Mouse (Mus musculus) lung, postnatal 0 days (tissue): ENCODE results near the gene Mxd1. TPM values are rescaled to one million over a fixed set of nuclear protein-coding genes. Genes with fewer than 3 reads are reported as not detected.

Source experiments
- ATAC-seq: fragments of 200-750 bp; cut with Nextera tagmentation; 2 replicates; pipeline ENCODE4 v1.8.0; 2017; ENCODE audit warnings: moderate library complexity
- DNase-seq: peaks from one replicate; pipeline ENCODE4 v3.0.0-alpha.2; 2016; ENCODE audit warnings: low spot score
- H3K27ac ChIP-seq: fragments of 300-500 bp; sonication (generic); 2 replicates; pipeline ENCODE4 v1.5.1; 2014; ENCODE audit warnings: antibody characterized with exemption, mild to moderate bottlenecking, low read length, mixed read lengths
- H3K27me3 ChIP-seq: fragments of 300-500 bp; sonication (generic); replicated peaks from 2 replicates; pipeline ENCODE4 v1.6.1; 2014; ENCODE audit warnings: low read length, mixed read lengths; ENCODE audit not compliant: insufficient read depth
- H3K36me3 ChIP-seq: fragments of 300-500 bp; sonication (generic); 2 replicates; pipeline ENCODE4 v1.6.1; 2014; ENCODE audit warnings: low read length, mixed read lengths; ENCODE audit not compliant: insufficient read depth
- H3K4me1 ChIP-seq: fragments of 300-500 bp; sonication (generic); 2 replicates; pipeline ENCODE4 v1.6.1; 2014; ENCODE audit warnings: antibody characterized with exemption, low read depth, low read length, mixed read lengths; ENCODE audit not compliant: insufficient read depth
- H3K4me2 ChIP-seq: fragments of 300-500 bp; sonication (generic); replicated peaks from 2 replicates; pipeline ENCODE4 v1.6.1; 2014; ENCODE audit warnings: low read depth, mild to moderate bottlenecking, low read length, moderate library complexity, mixed read lengths
- H3K4me3 ChIP-seq: fragments of 300-500 bp; sonication (generic); 2 replicates; pipeline ENCODE4 v1.5.1; 2014; ENCODE audit warnings: low read depth, low read length
- H3K9ac ChIP-seq: fragments of 300-500 bp; sonication (generic); replicated peaks from 2 replicates; pipeline ENCODE4 v1.6.1; 2014; ENCODE audit warnings: low read depth, mild to moderate bottlenecking
- H3K9me3 ChIP-seq: fragments of 300-500 bp; sonication (generic); 2 replicates; pipeline ENCODE4 v1.6.1; 2016; ENCODE audit warnings: low read length, mixed read lengths
- CTCF ChIP-seq: IDR thresholded peaks from 2 replicates; pipeline ENCODE4 v1.5.1; 2016; ENCODE audit warnings: antibody characterized with exemption, mild to moderate bottlenecking
- EP300 ChIP-seq: IDR thresholded peaks from 2 replicates; pipeline ENCODE4 v1.6.1; 2016; ENCODE audit warnings: antibody characterized with exemption, mild to moderate bottlenecking, control low read depth
- WGBS: fragments of 180-500 bp; shearing (Covaris S2); extraction: QIAGEN DNeasy Blood & Tissue Kit; methylation state at CpG from one replicate; pipeline ENCODE4 v1.1.7; 2014; 5-methylcytosine and 5-hydroxymethylcytosine counted together
- polyA plus RNA-seq: library from polyadenylated mRNA; unstranded; fragments of >200 nt; fragmentation: Nextera tagmentation; extraction: Ambion mirVana; gene quantifications from 2 replicates; pipeline ENCODE4 v1.2.1, GENCODE M21; 2015

The Mxd1 gene
- polyA plus RNA-seq, 1 experiment from 2014 or later, result 16.4 TPM

DNA sequence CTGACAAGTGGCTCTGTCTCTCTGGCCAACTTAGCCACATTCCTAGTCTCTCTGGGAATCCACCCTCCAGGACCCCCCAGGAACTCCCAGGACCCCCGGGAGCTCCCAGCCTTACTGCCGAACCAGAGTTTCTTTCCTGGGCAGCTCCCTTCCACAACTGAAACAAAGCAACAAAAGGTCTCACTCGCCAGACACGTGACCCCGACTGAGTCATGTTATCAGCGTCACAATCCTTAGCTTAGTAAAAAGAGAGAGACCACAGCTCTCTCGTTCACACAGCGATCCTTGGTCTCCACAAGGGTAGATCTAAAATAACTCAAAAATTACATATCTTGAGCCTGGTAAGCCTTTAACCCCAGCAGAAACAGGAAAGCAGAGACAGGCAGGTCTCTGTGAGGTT, 27.2 kb downstream of the Mxd1 start:
- TF ChIP-seq CTCF (no peak), EP300 (no peak)
- Histone ChIP-seq H3K4me1 (no peaks in the 10 kb centered on the region), H3K27ac (no peak overlapping the region), H3K4me3 (no peak overlapping the region), H3K36me3 (no peaks in the 10 kb centered on the region), H3K4me2 (no peak overlapping the region), H3K9me3 (no peaks in the 10 kb centered on the region), H3K27me3 (no peaks in the 10 kb centered on the region), H3K9ac (no peak overlapping the region)
- 62% methylated on average over 8 of the region's 8 CpGs for WGBS
- DNase-seq (no peak), ATAC-seq (no peak)

DNA sequence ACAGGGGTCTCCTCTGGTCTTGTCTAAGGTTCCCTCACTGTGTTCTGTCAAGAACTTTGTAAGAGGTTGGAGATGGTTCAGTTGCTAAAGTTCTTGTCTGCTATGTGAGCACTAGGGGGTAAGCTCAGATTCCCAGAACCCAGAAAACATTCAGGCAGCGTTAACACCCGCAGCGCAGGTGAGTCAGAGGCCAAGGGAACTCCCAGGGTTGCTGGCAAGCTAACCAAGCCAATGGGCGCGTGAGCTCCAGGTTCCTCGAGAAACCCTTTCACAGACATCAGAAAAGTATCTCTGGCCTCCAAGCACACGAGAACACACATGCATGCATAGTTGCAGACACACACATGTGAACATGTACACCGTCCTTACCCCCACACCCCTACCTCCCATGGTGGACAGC, 28.2 kb downstream of the Mxd1 start:
- H3K9me3 ChIP-seq, result no peaks in the 10 kb centered on the region
- TF ChIP-seq CTCF (no peak), EP300 (no peak)
- H3K4me3 ChIP-seq, result no peak overlapping the region
- no peaks in the 10 kb centered on the region for H3K36me3 ChIP-seq
- no peak overlapping the region for H3K27ac ChIP-seq
- H3K9ac ChIP-seq, result no peak overlapping the region
- no peaks in the 10 kb centered on the region for H3K27me3 ChIP-seq
- H3K4me2 ChIP-seq, result no peak overlapping the region
- no peaks in the 10 kb centered on the region for H3K4me1 ChIP-seq
- ATAC-seq (no peak), DNase-seq (no peak)
- WGBS, result 81% methylated on average over 8 of the region's 8 CpGs

DNA sequence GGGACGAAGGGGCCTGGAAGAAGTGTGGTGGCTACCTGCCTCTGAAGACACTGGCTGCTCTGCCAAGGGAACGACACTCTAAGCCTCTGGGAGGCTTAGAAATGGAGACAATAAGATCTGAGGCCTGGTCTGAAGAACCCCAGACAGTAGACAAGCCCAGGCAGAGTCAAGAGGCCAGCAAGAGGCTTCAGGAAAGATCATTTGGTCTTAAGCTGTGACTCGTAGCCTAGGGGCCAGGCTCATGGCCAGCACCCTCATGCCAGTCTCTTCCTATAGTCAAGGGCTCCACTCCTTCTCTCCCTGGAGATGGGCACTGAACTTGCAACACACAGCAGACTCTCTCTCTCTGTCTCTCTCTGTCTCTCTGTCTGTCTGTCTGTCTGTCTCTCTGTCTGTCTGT, 28.8 kb downstream of the Mxd1 start:
- no peak overlapping the region for H3K27ac ChIP-seq
- no peaks in the 10 kb centered on the region for H3K9me3 ChIP-seq
- H3K36me3 ChIP-seq, result no peaks in the 10 kb centered on the region
- TF ChIP-seq EP300 (no peak), CTCF (no peak)
- no peaks in the 10 kb centered on the region for H3K4me1 ChIP-seq
- H3K27me3 ChIP-seq, result no peaks in the 10 kb centered on the region
- DNase-seq (no peak), ATAC-seq (no peak)
- no peak overlapping the region for H3K9ac ChIP-seq
- H3K4me3 ChIP-seq, result no peak overlapping the region
- H3K4me2 ChIP-seq, result no peak overlapping the region
- WGBS, result 84% methylated on average over 3 of the region's 3 CpGs

DNA sequence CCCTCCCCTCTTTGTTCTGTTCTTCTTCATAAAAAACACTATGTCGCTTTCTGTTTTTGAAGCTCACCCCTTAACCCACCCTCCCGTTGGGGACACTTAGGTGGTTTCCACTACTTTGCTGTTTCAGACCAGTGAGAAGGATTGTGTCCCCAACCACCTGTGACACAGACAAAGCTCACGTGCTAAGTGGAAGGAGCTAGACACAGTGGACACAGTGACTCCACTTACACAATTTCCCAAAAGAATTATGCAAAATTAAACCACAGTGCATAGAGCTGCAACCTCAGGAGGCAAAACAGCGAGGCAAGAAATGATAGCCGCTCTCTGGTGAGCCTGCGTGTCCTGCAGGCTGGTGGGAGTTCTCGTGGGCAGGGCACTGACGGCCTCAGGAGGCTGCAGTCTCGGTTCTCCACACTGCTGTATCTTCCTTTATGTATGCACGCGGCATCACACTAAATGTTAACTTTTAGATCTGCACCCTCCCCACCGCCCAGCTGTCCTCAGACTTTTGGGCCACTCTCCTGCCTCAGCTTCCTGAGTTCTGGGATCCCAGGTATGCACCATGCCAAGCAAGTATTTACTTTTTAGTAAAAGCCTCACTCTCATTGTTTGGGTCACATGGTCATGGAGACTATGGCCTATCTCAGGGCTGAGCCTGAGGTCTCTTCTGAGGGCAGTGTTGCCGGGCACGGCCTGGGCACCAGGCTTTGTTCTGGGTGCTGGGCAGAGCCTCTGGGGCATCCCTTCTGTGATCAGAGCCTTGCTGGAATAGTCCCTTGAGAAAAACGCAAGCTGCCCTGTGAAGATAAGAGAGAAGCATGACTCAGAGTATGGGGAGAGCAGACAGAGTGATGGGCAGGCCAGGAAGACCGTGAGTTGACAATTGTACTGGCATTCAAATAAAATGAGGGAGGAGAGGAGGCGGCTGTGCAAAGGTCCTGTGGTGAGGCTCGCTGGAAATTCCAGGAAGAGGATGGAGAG, 29.5 kb downstream of the Mxd1 start:
- ATAC-seq (peak; percentile 30), DNase-seq (peak; percentile 35)
- H3K4me2 ChIP-seq, result no peak overlapping the region
- no peak overlapping the region for H3K4me3 ChIP-seq
- H3K27me3 ChIP-seq, result no peaks in the 10 kb centered on the region
- H3K9me3 ChIP-seq, result no peaks in the 10 kb centered on the region
- H3K27ac ChIP-seq, result no peak overlapping the region
- no peaks in the 10 kb centered on the region for H3K4me1 ChIP-seq
- TF ChIP-seq EP300, result no peak
- no peak for TF ChIP-seq CTCF
- 76% methylated on average over 18 of the region's 18 CpGs for WGBS
- H3K9ac ChIP-seq, result no peak overlapping the region
- no peaks in the 10 kb centered on the region for H3K36me3 ChIP-seq

DNA sequence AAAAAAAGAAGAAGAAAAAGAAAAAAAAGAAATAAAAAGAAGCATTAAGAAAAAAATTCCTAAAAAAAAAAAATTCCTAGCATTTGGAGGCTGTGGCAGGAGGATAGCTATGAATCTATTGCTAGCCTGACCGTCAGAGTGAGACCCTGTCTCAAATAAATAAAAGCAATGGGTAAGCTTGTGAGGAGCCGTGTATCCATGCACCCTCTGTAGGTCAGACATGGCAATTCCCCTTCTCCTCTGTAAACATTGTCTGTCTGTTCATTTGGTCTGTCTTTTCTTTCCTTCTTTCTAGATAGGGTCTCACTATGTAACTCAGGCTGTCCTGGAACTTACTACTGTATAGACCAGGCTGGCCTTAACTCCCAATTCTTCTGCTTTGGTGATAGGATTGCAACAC, 30.5 kb downstream of the Mxd1 start:
- H3K9ac ChIP-seq, result no peak overlapping the region
- H3K4me2 ChIP-seq, result no peak overlapping the region
- no peaks in the 10 kb centered on the region for H3K9me3 ChIP-seq
- no peak overlapping the region for H3K4me3 ChIP-seq
- H3K4me1 ChIP-seq, result no peaks in the 10 kb centered on the region
- ATAC-seq (0 out of 2 replicates have a peak, but pooled peaks have one; percentile 18), DNase-seq (peak; percentile 23)
- WGBS, result 17% methylated on average over 2 of the region's 2 CpGs
- no peaks in the 10 kb centered on the region for H3K36me3 ChIP-seq
- H3K27me3 ChIP-seq, result no peaks in the 10 kb centered on the region
- TF ChIP-seq EP300 (no peak), CTCF (peak; percentile 62)
- H3K27ac ChIP-seq, result no peak overlapping the region

DNA sequence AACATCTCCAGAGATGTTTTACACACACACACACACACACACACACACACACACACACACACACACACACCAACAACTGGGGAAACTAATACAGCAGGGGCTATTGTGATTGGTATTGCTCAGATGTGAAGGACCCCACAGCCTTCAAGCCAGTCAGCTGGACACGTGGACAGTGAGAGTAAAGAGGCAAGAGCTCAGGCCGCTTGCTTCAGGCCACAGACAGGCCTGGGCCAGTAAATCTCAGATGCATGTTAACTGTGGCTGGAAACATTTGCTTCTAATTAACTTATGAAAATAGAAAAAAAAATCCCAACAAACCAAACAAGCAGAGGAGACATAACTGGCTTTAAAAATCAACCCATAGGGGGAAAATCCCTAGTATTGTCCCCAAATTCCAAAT, 31.1 kb downstream of the Mxd1 start:
- no peak overlapping the region for H3K4me3 ChIP-seq
- DNase-seq (no peak), ATAC-seq (no peak)
- no peak overlapping the region for H3K4me2 ChIP-seq
- H3K36me3 ChIP-seq, result no peaks in the 10 kb centered on the region
- H3K27me3 ChIP-seq, result no peaks in the 10 kb centered on the region
- H3K9ac ChIP-seq, result no peak overlapping the region
- no peak overlapping the region for H3K27ac ChIP-seq
- H3K9me3 ChIP-seq, result no peaks in the 10 kb centered on the region
- no peaks in the 10 kb centered on the region for H3K4me1 ChIP-seq
- TF ChIP-seq EP300 (no peak), CTCF (no peak)
- WGBS, result 70% methylated on average over 2 of the region's 2 CpGs
